Mouse (Mus musculus) neural tube, embryonic 11.5 days (tissue): ENCODE data around the gene Fkbp8. TPM values are rescaled to one million over a fixed set of nuclear protein-coding genes. Genes with fewer than 3 reads are reported as not detected.
A peak's percentile ranks its signal among the peaks of the same experiment; 100 is the strongest.

Source experiments
- ATAC-seq: fragments of 200-750 bp; cut with Nextera tagmentation; 2 replicates; pipeline ENCODE4 v1.8.0; 2017; ENCODE audit warnings: moderate number of reproducible peaks, mild to moderate bottlenecking, moderate TSS enrichment, moderate library complexity; ENCODE audit not compliant: insufficient read depth, low FRiP score, low TSS enrichment
- DNase-seq: peaks from one replicate; pipeline ENCODE4 v3.0.0-alpha.2; 2015; ENCODE audit warnings: low spot score
- H3K27ac ChIP-seq: fragments of 300-500 bp; sonication (generic); 2 replicates; pipeline ENCODE4 v1.5.1; 2014; ENCODE audit warnings: low read depth, mild to moderate bottlenecking, low read length
- H3K27me3 ChIP-seq: fragments of 300-500 bp; sonication (generic); 2 replicates; pipeline ENCODE4 v1.6.1; 2014; ENCODE audit warnings: mild to moderate bottlenecking, low read length, mixed read lengths; ENCODE audit not compliant: control insufficient read depth, insufficient read depth
- H3K36me3 ChIP-seq: fragments of 300-500 bp; sonication (generic); 2 replicates; pipeline ENCODE4 v1.6.1; 2014; ENCODE audit warnings: mild to moderate bottlenecking, low read length, moderate library complexity, mixed read lengths; ENCODE audit not compliant: control insufficient read depth, insufficient read depth
- H3K4me1 ChIP-seq: fragments of 300-500 bp; sonication (generic); 2 replicates; pipeline ENCODE4 v1.6.1; 2014; ENCODE audit warnings: low read length, mixed read lengths; ENCODE audit not compliant: control insufficient read depth, insufficient read depth
- H3K4me2 ChIP-seq: fragments of 300-500 bp; sonication (generic); 2 replicates; pipeline ENCODE4 v1.6.1; 2014; ENCODE audit warnings: low read depth, mild to moderate bottlenecking, moderate library complexity
- H3K4me3 ChIP-seq: fragments of 300-500 bp; sonication (generic); 2 replicates; pipeline ENCODE4 v1.5.1; 2014; ENCODE audit warnings: low read depth, low read length
- H3K9ac ChIP-seq: fragments of 300-500 bp; sonication (generic); 2 replicates; pipeline ENCODE4 v1.6.1; 2014; ENCODE audit warnings: mild to moderate bottlenecking, low read length
- H3K9me3 ChIP-seq: fragments of 300-500 bp; sonication (generic); 2 replicates; pipeline ENCODE4 v1.6.1; 2016; ENCODE audit warnings: low read length; ENCODE audit not compliant: control insufficient read depth
- WGBS: fragments of 180-500 bp; shearing (Covaris S2); extraction: QIAGEN DNeasy Blood & Tissue Kit; methylation state at CpG from one replicate; pipeline ENCODE4 v1.1.7; 2014; 5-methylcytosine and 5-hydroxymethylcytosine counted together
- polyA plus RNA-seq: library from polyadenylated mRNA; unstranded; fragments of >200 nt; fragmentation: Nextera tagmentation; extraction: Ambion mirVana; gene quantifications from 2 replicates; pipeline ENCODE4 v1.2.1, GENCODE M21; 2014

Gene Fkbp8
- polyA plus RNA-seq, 1 experiment from 2014 or later = 243 TPM

- no peak overlapping the region for H3K4me2 ChIP-seq
- no peak for DNase-seq
- 81% methylated on average over 10 of the region's 10 CpGs for WGBS
- H3K4me1 ChIP-seq = peaks cover 3% of the 10 kb centered on the region; the same call in 1 of the 2 replicates
- no peaks in the 10 kb centered on the region for H3K27me3 ChIP-seq
- no peak overlapping the region for H3K9ac ChIP-seq
- no peak overlapping the region for H3K4me3 ChIP-seq
- no peak overlapping the region for H3K27ac ChIP-seq
- no peaks in the 10 kb centered on the region for H3K9me3 ChIP-seq
- H3K36me3 ChIP-seq = peaks cover 4% of the 10 kb centered on the region; the same call in 1 of the 2 replicates
- no peak for ATAC-seq
Observed at GRCm38 (mm10) chr8:70517940-70518643, 9.4 kb upstream of the Fkbp8 start.

- no peak overlapping the region for H3K4me3 ChIP-seq
- no peaks in the 10 kb centered on the region for H3K36me3 ChIP-seq
- H3K27me3 ChIP-seq = no peaks in the 10 kb centered on the region
- no peaks in the 10 kb centered on the region for H3K9me3 ChIP-seq
- no peak for DNase-seq
- H3K4me1 ChIP-seq = peaks cover 3% of the 10 kb centered on the region; the same call in 1 of the 2 replicates
- H3K9ac ChIP-seq = no peak overlapping the region
- ATAC-seq = no peak
- WGBS = 93% methylated on average over 6 of the region's 6 CpGs
- no peak overlapping the region for H3K27ac ChIP-seq
- H3K4me2 ChIP-seq = no peak overlapping the region
Observed at GRCm38 (mm10) chr8:70519043-70519442, 8.5 kb upstream of the Fkbp8 start.

- Histone ChIP-seq H3K27me3 (no peaks in the 10 kb centered on the region), H3K4me1 (peaks cover 3% of the 10 kb centered on the region; the same call in 1 of the 2 replicates), H3K4me2 (no peak overlapping the region), H3K4me3 (no peak overlapping the region), H3K36me3 (no peaks in the 10 kb centered on the region), H3K9ac (no peak overlapping the region), H3K27ac (no peak overlapping the region), H3K9me3 (no peaks in the 10 kb centered on the region)
- WGBS = 68% methylated on average over 2 of the region's 2 CpGs
- DNase-seq (no peak), ATAC-seq (no peak)
Observed at GRCm38 (mm10) chr8:70519606-70520005, 7.9 kb upstream of the Fkbp8 start.

GRCm38 (mm10) chr8:70522592-70523403, 4.7 kb upstream of the Fkbp8 start:
- peak overlapping the region; percentile 64 for H3K9ac ChIP-seq
- H3K4me1 ChIP-seq = peaks cover 11% of the 10 kb centered on the region
- peak; percentile 83 for ATAC-seq
- under 1% methylated on average over 51 of the region's 51 CpGs for WGBS
- peak; percentile 96 for DNase-seq
- no peaks in the 10 kb centered on the region for H3K27me3 ChIP-seq
- peak overlapping the region; percentile 70 for H3K4me3 ChIP-seq
- peak overlapping the region; percentile 71 for H3K27ac ChIP-seq
- H3K36me3 ChIP-seq = no peaks in the 10 kb centered on the region
- H3K9me3 ChIP-seq = no peaks in the 10 kb centered on the region
- H3K4me2 ChIP-seq = peak overlapping the region; percentile 70

- WGBS = 2% methylated on average over 8 of the region's 8 CpGs
- H3K27ac ChIP-seq = peak overlapping the region; percentile 53; the same call in 1 of the 2 replicates
Observed at GRCm38 (mm10) chr8:70527111-70527511, 413 bp upstream of the Fkbp8 start.

GRCm38 (mm10) chr8:70528182-70528797, 766 bp downstream of the Fkbp8 start:
- ATAC-seq (no peak), DNase-seq (no peak)
- peak overlapping the region; percentile 82 for H3K27ac ChIP-seq

More at GRCm38 (mm10) chr8:70527111-70527511, 413 bp upstream of the Fkbp8 start:
- no peak for DNase-seq
- Histone ChIP-seq H3K4me3 (peak overlapping the region; percentile 93), H3K36me3 (peaks cover 4% of the 10 kb centered on the region), H3K4me1 (peaks cover 15% of the 10 kb centered on the region), H3K9ac (peak overlapping the region; percentile 95), H3K4me2 (peak overlapping the region; percentile 59), H3K27me3 (no peaks in the 10 kb centered on the region), H3K9me3 (no peaks in the 10 kb centered on the region)
- ATAC-seq = no peak

GRCm38 (mm10) chr8:70529299-70529698, 1.8 kb downstream of the Fkbp8 start:
- Histone ChIP-seq H3K4me3 (0 out of 2 replicates have a peak overlapping the region, but pooled peaks have one; percentile 10), H3K4me2 (no peak overlapping the region), H3K36me3 (peaks cover 7% of the 10 kb centered on the region)

More at GRCm38 (mm10) chr8:70528182-70528797, 766 bp downstream of the Fkbp8 start:
- H3K27me3 ChIP-seq = no peaks in the 10 kb centered on the region
- H3K36me3 ChIP-seq = peaks cover 7% of the 10 kb centered on the region
- H3K9me3 ChIP-seq = no peaks in the 10 kb centered on the region
- peak overlapping the region; percentile 93 for H3K4me3 ChIP-seq
- peaks cover 11% of the 10 kb centered on the region; the same call in 1 of the 2 replicates for H3K4me1 ChIP-seq
- H3K4me2 ChIP-seq = peak overlapping the region; percentile 59
- peak overlapping the region; percentile 95 for H3K9ac ChIP-seq
- WGBS = 36% methylated on average over 13 of the region's 13 CpGs

GRCm38 (mm10) chr8:70529741-70530161, 2.2 kb downstream of the Fkbp8 start:
- Histone ChIP-seq H3K36me3 (peaks cover 7% of the 10 kb centered on the region), H3K4me1 (peaks cover 11% of the 10 kb centered on the region; the same call in 1 of the 2 replicates), H3K4me3 (0 out of 2 replicates have a peak overlapping the region, but pooled peaks have one; percentile 10), H3K27ac (no peak overlapping the region), H3K27me3 (no peaks in the 10 kb centered on the region), H3K9me3 (no peaks in the 10 kb centered on the region), H3K9ac (no peak overlapping the region), H3K4me2 (no peak overlapping the region)
- ATAC-seq = no peak
- DNase-seq = no peak
- WGBS = 94% methylated on average over 3 of the region's 3 CpGs

More at GRCm38 (mm10) chr8:70529299-70529698, 1.8 kb downstream of the Fkbp8 start:
- peaks cover 11% of the 10 kb centered on the region; the same call in 1 of the 2 replicates for H3K4me1 ChIP-seq
- H3K27me3 ChIP-seq = no peaks in the 10 kb centered on the region
- ATAC-seq = no peak
- no peak for DNase-seq
- WGBS = 86% methylated on average over 5 of the region's 5 CpGs
- H3K9ac ChIP-seq = no peak overlapping the region
- no peaks in the 10 kb centered on the region for H3K9me3 ChIP-seq
- no peak overlapping the region for H3K27ac ChIP-seq
